Mouse (Mus musculus) forebrain, postnatal 0 days (tissue): ENCODE results near the gene Ildr1. TPM values are rescaled to one million over a fixed set of nuclear protein-coding genes. Genes with fewer than 3 reads are reported as not detected.

ENCODE experiments used
- ATAC-seq: fragments of 200-750 bp; cut with Nextera tagmentation; 2 replicates; pipeline ENCODE4 v1.8.0; 2017; ENCODE audit warnings: mild to moderate bottlenecking, moderate library complexity
- DNase-seq: peaks from one replicate; pipeline ENCODE4 v3.0.0-alpha.2; 2015
- H3K27ac ChIP-seq: fragments of 300-500 bp; sonication (generic); 2 replicates; pipeline ENCODE4 v1.5.1; 2014; ENCODE audit warnings: low read depth, mild to moderate bottlenecking, antibody characterized with exemption, low read length, moderate library complexity, mixed read lengths
- H3K27me3 ChIP-seq: fragments of 300-500 bp; sonication (generic); 2 replicates; pipeline ENCODE4 v1.6.1; 2014; ENCODE audit warnings: mild to moderate bottlenecking, low read length, mixed read lengths; ENCODE audit not compliant: insufficient read depth
- H3K36me3 ChIP-seq: fragments of 300-500 bp; sonication (generic); 2 replicates; pipeline ENCODE4 v1.6.1; 2014; ENCODE audit warnings: mild to moderate bottlenecking, moderate library complexity; ENCODE audit not compliant: insufficient read depth
- H3K4me1 ChIP-seq: fragments of 300-500 bp; sonication (generic); 2 replicates; pipeline ENCODE4 v1.6.1; 2014; ENCODE audit warnings: antibody characterized with exemption; ENCODE audit not compliant: insufficient read depth
- H3K4me2 ChIP-seq: fragments of 300-500 bp; sonication (generic); 2 replicates; pipeline ENCODE4 v1.6.1; 2014; ENCODE audit warnings: low read depth, mild to moderate bottlenecking, moderate library complexity
- H3K4me3 ChIP-seq: fragments of 300-500 bp; sonication (generic); 2 replicates; pipeline ENCODE4 v1.5.1; 2014; ENCODE audit warnings: low read depth, low read length, mixed read lengths
- H3K9ac ChIP-seq: fragments of 300-500 bp; sonication (generic); 2 replicates; pipeline ENCODE4 v1.6.1; 2014; ENCODE audit warnings: mild to moderate bottlenecking
- H3K9me3 ChIP-seq: fragments of 300-500 bp; sonication (generic); 2 replicates; pipeline ENCODE4 v1.6.1; 2016; ENCODE audit warnings: low read length
- CTCF ChIP-seq: sonication (generic); IDR thresholded peaks from 2 replicates; pipeline ENCODE4 v1.5.1; 2016; ENCODE audit warnings: antibody characterized with exemption, control low read depth, low read depth
- WGBS: fragments of 180-500 bp; shearing (Covaris S2); extraction: QIAGEN DNeasy Blood & Tissue Kit; methylation state at CpG from one replicate; pipeline ENCODE4 v1.1.7; 2014; 5-methylcytosine and 5-hydroxymethylcytosine counted together
- polyA plus RNA-seq: library from polyadenylated mRNA; unstranded; fragments of >200 nt; fragmentation: Nextera tagmentation; extraction: Ambion mirVana; gene quantifications from 2 replicates; pipeline ENCODE4 v1.2.1, GENCODE M21; 2015
- total RNA-seq: library from RNA; depleted of rRNA; stranded (reverse); fragments of >200 nt; gene quantifications from 2 replicates; pipeline ENCODE4 v1.2.3, GENCODE M21; 2014

The Ildr1 gene
- total and polyA plus RNA-seq, 2 experiments from 2014 or later = 0.76 to 1.1 TPM

GRCm38 (mm10) chr16:36675304-36675703 is 18.5 kb upstream of the Ildr1 start:
- no peak for ATAC-seq
- 48% methylated on average over 2 of the region's 2 CpGs for WGBS

GRCm38 (mm10) chr16:36675902-36676301 is 17.9 kb upstream of the Ildr1 start:
- no peak for ATAC-seq
- Histone ChIP-seq H3K9ac (no peak overlapping the region), H3K4me1 (no peaks in the 10 kb centered on the region), H3K9me3 (no peaks in the 10 kb centered on the region), H3K27ac (no peak overlapping the region), H3K4me2 (no peak overlapping the region), H3K36me3 (no peaks in the 10 kb centered on the region), H3K27me3 (no peaks in the 10 kb centered on the region), H3K4me3 (no peak overlapping the region)
- no peak for TF ChIP-seq CTCF
- DNase-seq = no peak
- WGBS = 90% methylated on average over 2 of the region's 2 CpGs

More at GRCm38 (mm10) chr16:36675304-36675703, 18.5 kb upstream of the Ildr1 start:
- Histone ChIP-seq H3K27ac (no peak overlapping the region), H3K4me1 (no peaks in the 10 kb centered on the region), H3K27me3 (no peaks in the 10 kb centered on the region), H3K4me3 (no peak overlapping the region), H3K4me2 (no peak overlapping the region), H3K9me3 (no peaks in the 10 kb centered on the region), H3K9ac (no peak overlapping the region), H3K36me3 (no peaks in the 10 kb centered on the region)
- no peak for TF ChIP-seq CTCF
- no peak for DNase-seq

- WGBS = 87% methylated on average over 3 of the region's 3 CpGs
- Histone ChIP-seq H3K27me3 (no peaks in the 10 kb centered on the region), H3K4me1 (no peaks in the 10 kb centered on the region), H3K27ac (no peak overlapping the region), H3K4me2 (no peak overlapping the region), H3K4me3 (no peak overlapping the region), H3K36me3 (no peaks in the 10 kb centered on the region), H3K9me3 (no peaks in the 10 kb centered on the region), H3K9ac (no peak overlapping the region)
- ATAC-seq (no peak), DNase-seq (no peak)
- TF ChIP-seq CTCF = no peak
These were observed 11.9 kb upstream of the Ildr1 start for GRCm38 (mm10) chr16:36681829-36682228.

- H3K4me2 ChIP-seq = no peak overlapping the region
- no peak for DNase-seq
- H3K4me3 ChIP-seq = no peak overlapping the region
- H3K9ac ChIP-seq = no peak overlapping the region
- no peaks in the 10 kb centered on the region for H3K36me3 ChIP-seq
- no peaks in the 10 kb centered on the region for H3K9me3 ChIP-seq
- H3K27me3 ChIP-seq = no peaks in the 10 kb centered on the region
- 73% methylated on average over 6 of the region's 6 CpGs for WGBS
- no peak for TF ChIP-seq CTCF
- ATAC-seq = no peak
- no peak overlapping the region for H3K27ac ChIP-seq
- no peaks in the 10 kb centered on the region for H3K4me1 ChIP-seq
These were observed 9.4 kb upstream of the Ildr1 start for GRCm38 (mm10) chr16:36684325-36684918.

- H3K9me3 ChIP-seq = no peaks in the 10 kb centered on the region
- H3K36me3 ChIP-seq = no peaks in the 10 kb centered on the region
- WGBS = 81% methylated on average over 2 of the region's 2 CpGs
- H3K27ac ChIP-seq = no peak overlapping the region
- H3K4me3 ChIP-seq = no peak overlapping the region
- no peak for ATAC-seq
- H3K9ac ChIP-seq = no peak overlapping the region
- DNase-seq = no peak
- H3K4me2 ChIP-seq = no peak overlapping the region
- H3K27me3 ChIP-seq = no peaks in the 10 kb centered on the region
- no peaks in the 10 kb centered on the region for H3K4me1 ChIP-seq
- TF ChIP-seq CTCF = no peak
These were observed 5.7 kb upstream of the Ildr1 start for GRCm38 (mm10) chr16:36688076-36688475.

- WGBS = 43% methylated on average over 3 of the region's 3 CpGs
- H3K4me3 ChIP-seq = no peak overlapping the region
- no peak overlapping the region for H3K4me2 ChIP-seq
- 0 out of 2 replicates have a peak, but pooled peaks cover 5% of the 10 kb centered on the region for H3K27me3 ChIP-seq
- DNase-seq (no peak), ATAC-seq (no peak)
- no peak for TF ChIP-seq CTCF
- H3K36me3 ChIP-seq = no peaks in the 10 kb centered on the region
- H3K9ac ChIP-seq = no peak overlapping the region
- H3K9me3 ChIP-seq = no peaks in the 10 kb centered on the region
- peaks cover 7% of the 10 kb centered on the region; the same call in 1 of the 2 replicates for H3K4me1 ChIP-seq
- no peak overlapping the region for H3K27ac ChIP-seq
These were observed 2.3 kb upstream of the Ildr1 start for GRCm38 (mm10) chr16:36691484-36691883.

GRCm38 (mm10) chr16:36694798-36695290 is 1.1 kb downstream of the Ildr1 start:
- WGBS = 51% methylated on average over 9 of the region's 9 CpGs

More at GRCm38 (mm10) chr16:36694798-36695290, 1.1 kb downstream of the Ildr1 start:
- no peak for ATAC-seq
- no peaks in the 10 kb centered on the region for H3K36me3 ChIP-seq
- no peaks in the 10 kb centered on the region for H3K9me3 ChIP-seq
- no peak overlapping the region for H3K4me3 ChIP-seq
- H3K27ac ChIP-seq = no peak overlapping the region
- no peak overlapping the region for H3K9ac ChIP-seq
- TF ChIP-seq CTCF = no peak
- DNase-seq = no peak
- H3K4me1 ChIP-seq = peaks cover 7% of the 10 kb centered on the region; the same call in 1 of the 2 replicates
- 0 out of 2 replicates have a peak, but pooled peaks cover 5% of the 10 kb centered on the region for H3K27me3 ChIP-seq
- no peak overlapping the region for H3K4me2 ChIP-seq
